ENCODE assay signal across 15 mouse cellular contexts in genomic region chr7:46922075-46922474, GRCm38 (mm10).
"Had no signal": no experiment of that assay in that cellular context is flagged by ENCODE, and none has a peak within 500 bp of the region (broad histone marks: within the 10 kb centered on the region; RNA-seq: fewer than 3 reads in every experiment).

No protein-coding gene starts in this region.

- H3K27ac ChIP-seq: left cerebral cortex, adult 2 months; limb, embryonic 10.5 days; liver, embryonic 15.5 days; macrophage; midbrain, embryonic 13.5 days; neural tube, embryonic 15.5 days; stomach, embryonic 15.5 days had no signal

- H3K4me2 ChIP-seq: liver, embryonic 11.5 days; liver, embryonic 15.5 days; midbrain, embryonic 13.5 days; neural tube, embryonic 15.5 days; stomach, embryonic 15.5 days had no signal

- H3K9ac ChIP-seq: liver, embryonic 15.5 days; midbrain, embryonic 13.5 days; neural tube, embryonic 15.5 days; stomach, embryonic 15.5 days had no signal

- DNase-seq: kidney, adult 11 months; kidney, postnatal 14 days; lung, adult 2 months; right cerebral cortex, postnatal 14 days; thymus, postnatal 4 days had no signal

- H3K27me3 ChIP-seq: liver, embryonic 15.5 days; megakaryocyte, embryonic 14.5 days; midbrain, embryonic 13.5 days; neural tube, embryonic 15.5 days; stomach, embryonic 15.5 days had no signal

- H3K36me3 ChIP-seq: stomach, embryonic 15.5 days had no signal

- H3K4me3 ChIP-seq: left cerebral cortex, adult 2 months; limb, embryonic 10.5 days; liver, embryonic 15.5 days; megakaryocyte, embryonic 14.5 days; midbrain, embryonic 13.5 days; myocyte; neural tube, embryonic 15.5 days; stomach, embryonic 15.5 days had no signal

- H3K9me3 ChIP-seq: limb, embryonic 10.5 days; liver, embryonic 15.5 days; megakaryocyte, embryonic 14.5 days; midbrain, embryonic 13.5 days; neural tube, embryonic 15.5 days; stomach, embryonic 15.5 days had no signal

- ATAC-seq: midbrain, embryonic 13.5 days had no signal
